Mouse (Mus musculus) embryonic facial prominence, embryonic 11.5 days (tissue): ENCODE data around the gene Zfp982. TPM values are rescaled to one million over a fixed set of nuclear protein-coding genes. Genes with fewer than 3 reads are reported as not detected.
"Not testable (repeated sequence)": the region's sequence is repeated elsewhere in the genome, so short reads cannot be mapped to it uniquely, and the experiment has no call there.

Experiments
- ATAC-seq: fragments of 200-750 bp; cut with Nextera tagmentation; replicated peaks from 2 replicates; pipeline ENCODE4 v1.8.0; 2017; ENCODE audit warnings: low read depth; ENCODE audit not compliant: insufficient number of reproducible peaks, low FRiP score, low TSS enrichment
- DNase-seq: peaks from one replicate; pipeline ENCODE4 v3.0.0-alpha.2; 2015; ENCODE audit warnings: low spot score
- H3K27ac ChIP-seq: fragments of 300-500 bp; sonication (generic); replicated peaks from 2 replicates; pipeline ENCODE4 v1.5.1; 2014; ENCODE audit warnings: mild to moderate bottlenecking, low read depth, low read length, control low read depth
- H3K27me3 ChIP-seq: fragments of 300-500 bp; sonication (generic); 2 replicates; pipeline ENCODE4 v1.6.1; 2014; ENCODE audit warnings: mild to moderate bottlenecking, low read length, moderate library complexity, mixed read lengths; ENCODE audit not compliant: control insufficient read depth, insufficient read depth
- H3K36me3 ChIP-seq: fragments of 300-500 bp; sonication (generic); replicated peaks from 2 replicates; pipeline ENCODE4 v1.6.1; 2014; ENCODE audit warnings: low read depth, mild to moderate bottlenecking, low read length, moderate library complexity, mixed read lengths; ENCODE audit not compliant: control insufficient read depth, insufficient read depth
- H3K4me1 ChIP-seq: fragments of 300-500 bp; sonication (generic); 2 replicates; pipeline ENCODE4 v1.6.1; 2014; ENCODE audit warnings: low read length, mixed read lengths; ENCODE audit not compliant: control insufficient read depth, insufficient read depth
- H3K4me2 ChIP-seq: fragments of 300-500 bp; sonication (generic); 2 replicates; pipeline ENCODE4 v1.6.1; 2014; ENCODE audit warnings: low read depth, mild to moderate bottlenecking, control low read depth, low read length, moderate library complexity
- H3K4me3 ChIP-seq: fragments of 300-500 bp; sonication (generic); 2 replicates; pipeline ENCODE4 v1.5.1; 2014; ENCODE audit warnings: low read depth, low read length, control low read depth
- H3K9ac ChIP-seq: fragments of 300-500 bp; sonication (generic); replicated peaks from 2 replicates; pipeline ENCODE4 v1.6.1; 2014; ENCODE audit warnings: mild to moderate bottlenecking, control low read depth, low read length
- H3K9me3 ChIP-seq: fragments of 300-500 bp; sonication (generic); replicated peaks from 2 replicates; pipeline ENCODE4 v1.6.1; 2016; ENCODE audit warnings: mild to moderate bottlenecking, low read length, inconsistent platforms, mixed read lengths; ENCODE audit not compliant: control insufficient read depth
- WGBS: fragments of 180-500 bp; shearing (Covaris S2); extraction: QIAGEN DNeasy Blood & Tissue Kit; methylation state at CpG from one replicate; pipeline ENCODE4 v1.1.7; 2014; 5-methylcytosine and 5-hydroxymethylcytosine counted together
- polyA plus RNA-seq: library from polyadenylated mRNA; unstranded; fragments of >200 nt; fragmentation: Nextera tagmentation; extraction: Ambion mirVana; gene quantifications from 2 replicates; pipeline ENCODE4 v1.2.1, GENCODE M21; 2014

Zfp982 gene
- polyA plus RNA-seq, 1 experiment from 2014 or later = 10.8 TPM

DNA sequence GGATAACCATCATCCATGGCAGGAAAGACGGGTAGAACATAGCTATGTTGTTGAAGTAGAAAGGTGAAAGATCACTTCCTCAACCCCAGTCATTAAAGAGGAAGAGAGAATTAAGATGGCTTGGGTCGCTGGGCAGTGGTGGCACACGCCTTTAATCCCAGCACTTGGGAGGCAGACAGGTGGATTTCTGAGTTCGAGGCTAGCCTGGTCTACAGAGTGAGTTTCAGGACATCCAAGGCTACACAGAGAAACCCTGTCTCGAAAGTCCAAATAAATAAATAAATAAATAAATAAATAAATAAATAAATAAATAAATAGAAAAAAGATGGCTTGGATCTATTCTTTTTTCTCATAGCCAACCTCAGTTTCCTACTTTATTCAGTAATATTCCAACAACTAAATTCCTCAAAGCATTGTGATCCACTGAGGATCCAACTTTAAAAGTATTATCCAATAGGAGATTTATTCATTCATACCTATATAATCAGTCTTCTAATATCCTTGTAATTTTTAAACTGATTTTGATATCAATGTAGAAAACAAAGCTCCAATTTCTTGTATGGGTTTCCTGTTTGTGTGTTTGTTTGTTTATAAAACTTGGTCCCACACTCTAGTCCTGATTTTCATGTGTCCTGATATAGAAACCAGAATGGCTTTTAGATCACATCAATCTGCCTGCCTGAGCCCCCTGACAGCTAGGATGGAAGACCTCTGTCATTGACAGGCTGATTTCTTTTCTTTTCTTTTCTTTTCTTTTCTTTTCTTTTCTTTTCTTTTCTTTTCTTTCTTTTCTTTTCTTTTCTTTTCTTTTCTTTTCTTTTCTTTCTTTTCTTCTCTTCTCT is 6.8 kb downstream of the Zfp982 start:
- WGBS = 86% methylated on average over 5 of the region's 5 CpGs
- not testable (repeated sequence) for ATAC-seq, H3K4me3 ChIP-seq

DNA sequence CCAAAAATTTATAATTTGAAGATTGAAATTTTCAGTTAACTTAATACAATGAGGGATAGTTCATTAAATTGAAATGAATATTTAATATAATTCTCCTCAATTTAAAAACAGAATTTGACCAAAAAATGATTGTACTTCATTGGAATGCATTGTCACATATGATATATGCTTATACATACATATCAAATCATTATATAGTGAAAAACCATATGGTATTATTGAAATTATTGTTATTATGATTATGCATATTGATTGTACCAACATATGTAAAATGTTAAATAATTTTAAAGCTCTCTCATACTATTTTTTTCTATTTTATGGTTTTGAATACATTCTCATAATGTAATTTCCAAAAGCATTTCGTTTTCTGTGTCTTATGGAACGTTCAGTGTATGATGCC is 17.0 kb downstream of the Zfp982 start:
- H3K27me3 ChIP-seq = no peaks in the 10 kb centered on the region
- DNase-seq (no peak), ATAC-seq (no peak)
- H3K27ac ChIP-seq = no peak overlapping the region
- no peak overlapping the region for H3K4me3 ChIP-seq
- H3K36me3 ChIP-seq = no peaks in the 10 kb centered on the region
- no peak overlapping the region for H3K4me2 ChIP-seq
- H3K9ac ChIP-seq = no peak overlapping the region
- H3K9me3 ChIP-seq = no peaks in the 10 kb centered on the region; the same call in 1 of the 2 replicates
- no peaks in the 10 kb centered on the region for H3K4me1 ChIP-seq
- 75% methylated on average over 2 of the region's 2 CpGs for WGBS

More for the DNA sequence above, 6.8 kb downstream of the Zfp982 start:
- not testable (repeated sequence) for H3K9ac ChIP-seq, H3K9me3 ChIP-seq, H3K4me1 ChIP-seq, DNase-seq, H3K36me3 ChIP-seq, H3K27ac ChIP-seq, H3K27me3 ChIP-seq, H3K4me2 ChIP-seq

DNA sequence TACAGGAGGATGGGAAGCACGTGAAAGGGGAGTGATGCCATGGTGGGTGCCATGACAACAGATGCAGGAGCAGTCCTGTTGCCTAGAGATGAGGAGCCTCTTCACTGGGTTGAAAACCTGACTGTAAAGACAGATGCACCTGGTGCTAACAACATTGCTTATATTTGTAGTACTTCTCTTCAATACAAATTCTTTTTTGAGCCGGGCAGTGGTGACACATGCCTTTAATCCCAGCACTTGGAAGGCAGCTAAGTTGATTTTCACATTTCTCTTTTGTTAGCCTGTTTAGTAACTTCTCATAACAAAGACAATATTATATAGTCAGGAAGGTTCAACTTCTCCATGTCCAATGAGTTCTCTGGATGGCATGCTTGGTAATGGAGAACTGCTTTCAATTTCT is 26.8 kb downstream of the Zfp982 start:
- Histone ChIP-seq H3K27me3 (no peaks in the 10 kb centered on the region), H3K4me3 (no peak overlapping the region), H3K36me3 (no peaks in the 10 kb centered on the region), H3K9me3 (peaks cover 20% of the 10 kb centered on the region), H3K4me2 (no peak overlapping the region), H3K9ac (no peak overlapping the region), H3K27ac (no peak overlapping the region), H3K4me1 (no peaks in the 10 kb centered on the region)
- ATAC-seq (no peak), DNase-seq (no peak)
- WGBS = 72% methylated on average over 2 of the region's 2 CpGs

DNA sequence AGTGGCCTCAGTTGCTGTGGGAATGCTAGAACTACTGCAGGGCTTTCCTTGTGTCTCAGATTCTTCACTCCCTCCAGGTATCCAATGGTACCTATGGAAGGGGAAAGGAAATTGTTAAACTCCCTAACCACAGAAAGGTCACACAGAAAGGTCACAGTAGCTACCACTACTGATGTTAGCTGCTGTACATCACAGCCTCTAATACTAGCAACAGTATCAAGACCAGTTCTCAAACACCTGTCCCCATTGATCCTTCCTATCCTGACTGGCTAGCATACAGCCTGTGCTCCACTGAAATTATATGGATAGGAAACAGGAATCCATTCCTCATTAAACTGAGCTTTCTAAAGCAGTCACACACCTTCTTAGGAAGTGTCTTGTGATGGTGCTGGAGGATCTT is 27.9 kb downstream of the Zfp982 start:
- DNase-seq (no peak), ATAC-seq (no peak)
- Histone ChIP-seq H3K4me1 (no peaks in the 10 kb centered on the region), H3K9me3 (peaks cover 21% of the 10 kb centered on the region), H3K36me3 (no peaks in the 10 kb centered on the region), H3K4me2 (no peak overlapping the region), H3K27ac (no peak overlapping the region), H3K9ac (no peak overlapping the region), H3K27me3 (no peaks in the 10 kb centered on the region), H3K4me3 (no peak overlapping the region)

DNA sequence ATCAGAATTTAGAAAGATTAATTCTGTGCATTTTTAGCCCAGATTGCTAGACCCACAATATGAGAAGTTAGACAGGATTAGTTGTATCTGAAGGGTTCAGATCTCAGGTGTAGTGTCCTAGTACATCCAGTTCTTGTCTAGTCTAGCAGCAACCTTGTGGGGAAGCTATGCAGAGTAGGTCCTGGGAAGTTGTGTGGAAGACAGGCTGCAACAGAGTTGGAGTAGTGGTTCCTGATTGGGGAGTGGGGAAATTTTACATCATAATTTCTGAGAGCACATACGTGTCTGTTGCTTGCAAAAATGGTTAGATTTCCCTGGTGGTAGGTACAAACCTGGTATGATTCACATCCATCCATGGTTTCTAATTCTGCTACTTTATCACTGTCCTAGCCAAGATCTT is 32.9 kb downstream of the Zfp982 start:
- Histone ChIP-seq H3K27me3 (no peaks in the 10 kb centered on the region), H3K4me1 (no peaks in the 10 kb centered on the region), H3K27ac (no peak overlapping the region), H3K9me3 (peaks cover 13% of the 10 kb centered on the region), H3K9ac (no peak overlapping the region), H3K4me3 (no peak overlapping the region), H3K4me2 (no peak overlapping the region), H3K36me3 (no peaks in the 10 kb centered on the region)
- WGBS = 88% methylated on average over 1 of the region's 1 CpGs
- DNase-seq = no peak
- no peak for ATAC-seq

DNA sequence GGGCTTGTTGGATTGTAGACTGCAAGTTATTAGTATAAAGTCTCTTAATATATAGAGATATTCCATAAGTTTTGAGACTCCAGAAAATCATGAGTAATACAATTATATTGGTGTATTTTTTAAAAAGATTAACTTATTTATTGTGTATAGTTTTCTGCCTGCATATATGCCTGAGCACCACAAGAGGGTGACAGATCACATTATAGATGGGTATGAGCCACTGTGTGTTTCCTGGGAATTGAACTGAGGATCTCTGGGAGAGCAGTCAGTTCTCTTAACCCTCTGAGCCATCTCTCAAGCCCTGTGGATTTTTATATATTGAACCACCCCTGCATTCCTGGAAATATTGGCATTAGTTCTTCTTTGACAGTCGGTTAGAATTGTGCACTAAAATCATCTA is 38.1 kb downstream of the Zfp982 start:
- Histone ChIP-seq H3K36me3 (no peaks in the 10 kb centered on the region), H3K4me1 (no peaks in the 10 kb centered on the region), H3K4me3 (no peak overlapping the region), H3K27ac (no peak overlapping the region), H3K9me3 (peaks cover 2% of the 10 kb centered on the region; the same call in 1 of the 2 replicates), H3K27me3 (no peaks in the 10 kb centered on the region), H3K4me2 (no peak overlapping the region), H3K9ac (no peak overlapping the region)
- DNase-seq (no peak), ATAC-seq (no peak)
- 87% methylated on average over 1 of the region's 1 CpGs for WGBS

DNA sequence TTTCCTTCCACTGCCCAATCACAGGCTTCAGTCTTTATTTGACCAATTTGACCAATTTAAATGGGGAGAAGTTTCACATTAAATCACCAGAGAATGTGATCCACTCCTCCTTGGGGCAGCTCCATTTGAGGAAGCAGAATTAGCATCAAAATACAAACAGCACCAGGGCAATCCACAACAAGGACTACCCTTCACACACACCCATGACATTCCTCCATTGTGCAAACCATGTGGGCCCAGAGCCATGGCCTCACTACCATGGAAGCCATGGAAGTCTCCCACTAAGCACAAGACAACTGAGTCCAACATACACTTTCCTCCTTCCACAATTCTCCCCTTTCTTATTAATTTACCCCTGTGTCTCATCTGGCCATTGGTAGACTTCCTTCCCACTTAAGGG is 43.7 kb downstream of the Zfp982 start:
- H3K4me3 ChIP-seq, ATAC-seq, H3K27ac ChIP-seq, H3K27me3 ChIP-seq, H3K36me3 ChIP-seq, DNase-seq, H3K4me1 ChIP-seq, H3K9ac ChIP-seq, H3K9me3 ChIP-seq, H3K4me2 ChIP-seq: not testable (repeated sequence)

DNA sequence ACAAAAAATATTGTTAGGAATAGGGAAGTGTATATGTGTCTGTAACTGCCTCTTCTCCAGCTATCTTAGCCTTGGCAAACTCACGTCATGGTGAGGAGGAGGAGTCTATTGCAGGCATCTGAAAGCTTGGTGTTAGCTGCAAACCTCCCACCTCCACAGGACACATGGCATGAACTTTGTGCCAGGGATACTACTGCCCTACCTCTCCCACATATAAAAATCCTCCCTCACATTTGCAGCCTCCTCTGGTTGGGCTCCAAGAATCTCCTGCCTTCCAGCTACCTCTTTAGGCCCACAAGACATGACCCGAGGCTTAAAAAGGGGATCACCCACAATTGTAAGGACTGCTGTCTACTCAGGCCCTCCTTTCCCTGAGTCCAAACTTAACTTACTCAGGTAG is 45.5 kb downstream of the Zfp982 start:
- WGBS = 89% methylated on average over 2 of the region's 2 CpGs
- Histone ChIP-seq H3K4me1 (no peaks in the 10 kb centered on the region), H3K9ac (no peak overlapping the region), H3K4me3 (no peak overlapping the region), H3K9me3 (peaks cover 9% of the 10 kb centered on the region; the same call in 1 of the 2 replicates), H3K36me3 (no peaks in the 10 kb centered on the region), H3K27me3 (no peaks in the 10 kb centered on the region), H3K27ac (no peak overlapping the region), H3K4me2 (no peak overlapping the region)
- ATAC-seq (no peak), DNase-seq (no peak)
